Mouse (Mus musculus) cerebellum, adult 2 months (tissue): Measurements from ENCODE around the gene Whamm.

Experiments used
- CTCF ChIP-seq: fragments of 200-500 bp; IDR thresholded peaks from 2 replicates; pipeline ENCODE4 v1.5.1; 2011; ENCODE audit warnings: low read depth, mild to moderate bottlenecking, control low read depth, low read length, moderate library complexity, borderline replicate concordance; ENCODE audit not compliant: insufficient read depth
- POLR2A ChIP-seq: fragments of 200-500 bp; IDR thresholded peaks from 2 replicates; pipeline ENCODE4 v1.6.1; 2011; ENCODE audit warnings: low read length, control low read depth, borderline replicate concordance; ENCODE audit not compliant: insufficient read depth

DNA sequence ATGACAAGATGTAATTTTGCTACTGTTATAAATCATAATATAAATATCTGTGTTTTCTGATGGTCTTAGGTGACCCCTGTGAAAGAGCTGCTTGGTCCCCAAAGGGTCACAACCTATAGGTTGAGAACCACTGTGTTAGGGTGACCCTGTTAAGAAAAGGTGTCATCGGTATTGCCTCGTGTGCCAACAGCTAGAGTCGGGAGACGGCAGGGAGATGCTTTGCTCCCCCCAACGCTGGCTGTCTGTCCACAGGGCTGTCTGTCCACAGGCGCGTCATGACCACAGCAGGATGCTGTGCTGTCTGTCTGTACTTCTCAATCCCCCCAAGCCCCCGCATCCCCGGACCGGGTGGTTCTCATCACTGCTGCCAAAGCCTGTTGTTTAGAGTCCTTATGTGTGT is 4.5 kb downstream of the Whamm start:
- TF ChIP-seq CTCF (no peak), POLR2A (no peak)
